Mouse (Mus musculus) liver, postnatal 0 days (tissue): ENCODE measurements at regions not wholly inside any gene's neighbourhood (a gene's known extent, or its start where the extent isn't known, plus 50 kb on each side); places are given as distances from the start of the nearest gene placed in this dataset.

Source experiments
- ATAC-seq: fragments of 200-750 bp; cut with Nextera tagmentation; 2 replicates; pipeline ENCODE4 v1.8.0; 2017; ENCODE audit warnings: mild to moderate bottlenecking, moderate library complexity
- DNase-seq: peaks from one replicate; pipeline ENCODE4 v3.0.0-alpha.2; 2016
- H3K27ac ChIP-seq: fragments of 300-500 bp; sonication (generic); 2 replicates; pipeline ENCODE4 v1.5.1; 2014; ENCODE audit warnings: antibody characterized with exemption, moderate library complexity, mild to moderate bottlenecking, low read depth
- H3K27me3 ChIP-seq: fragments of 300-500 bp; sonication (generic); 2 replicates; pipeline ENCODE4 v1.6.1; 2014; ENCODE audit warnings: low read length, control low read depth, mixed read lengths; ENCODE audit not compliant: insufficient read depth
- H3K36me3 ChIP-seq: fragments of 300-500 bp; sonication (generic); replicated peaks from 2 replicates; pipeline ENCODE4 v1.6.1; 2014; ENCODE audit warnings: mild to moderate bottlenecking, control low read depth, low read length, moderate library complexity, mixed read lengths; ENCODE audit not compliant: insufficient read depth
- H3K4me1 ChIP-seq: fragments of 300-500 bp; sonication (generic); 2 replicates; pipeline ENCODE4 v1.6.1; 2014; ENCODE audit warnings: antibody characterized with exemption, mild to moderate bottlenecking, control low read depth; ENCODE audit not compliant: insufficient read depth
- H3K4me2 ChIP-seq: fragments of 300-500 bp; sonication (generic); 2 replicates; pipeline ENCODE4 v1.6.1; 2014; ENCODE audit warnings: low read depth, mild to moderate bottlenecking, low read length, moderate library complexity, mixed read lengths
- H3K4me3 ChIP-seq: fragments of 300-500 bp; sonication (generic); 2 replicates; pipeline ENCODE4 v1.5.1; 2014; ENCODE audit warnings: low read depth, low read length
- H3K9ac ChIP-seq: fragments of 300-500 bp; sonication (generic); replicated peaks from 2 replicates; pipeline ENCODE4 v1.6.1; 2014; ENCODE audit warnings: mild to moderate bottlenecking, moderate library complexity
- H3K9me3 ChIP-seq: fragments of 300-500 bp; sonication (generic); 2 replicates; pipeline ENCODE4 v1.6.1; 2016; ENCODE audit warnings: mild to moderate bottlenecking, control low read depth, low read length, mixed read lengths
- CTCF ChIP-seq: sonication (generic); IDR thresholded peaks from 2 replicates; pipeline ENCODE4 v1.5.1; 2016; ENCODE audit warnings: antibody characterized with exemption, low read depth
- EP300 ChIP-seq: IDR thresholded peaks from 2 replicates; pipeline ENCODE4 v1.6.1; 2016; ENCODE audit warnings: antibody characterized with exemption, low read depth, mild to moderate bottlenecking
- WGBS: fragments of 180-500 bp; shearing (Covaris S2); extraction: QIAGEN DNeasy Blood & Tissue Kit; methylation state at CpG from one replicate; pipeline ENCODE4 v1.1.7; 2014; ENCODE audit not compliant: insufficient replicate concordance; 5-methylcytosine and 5-hydroxymethylcytosine counted together

- no peak overlapping the region for H3K27ac ChIP-seq
These were observed 223.9 kb downstream of the Pdha2 start for GRCm38 (mm10) chr3:140988247-140988646.

DNA sequence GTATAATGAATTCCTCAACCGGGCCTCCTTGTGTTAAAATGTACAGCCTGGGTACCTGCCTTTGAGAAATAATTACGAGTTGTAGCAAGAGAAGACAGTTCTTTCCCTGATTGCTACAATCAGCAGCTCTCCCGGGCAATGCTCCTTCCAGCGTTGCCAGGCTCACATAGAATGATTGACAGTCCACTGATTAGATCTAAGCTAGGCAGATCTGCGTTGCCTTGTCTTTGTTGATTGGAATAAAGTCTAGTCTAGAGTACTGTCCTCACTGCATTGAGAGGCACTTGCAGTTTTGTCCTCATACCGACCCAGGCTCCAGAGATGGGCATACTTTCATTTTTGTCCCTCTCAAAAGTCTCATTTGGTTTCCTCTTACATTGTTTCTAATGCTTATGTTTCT lies 238.6 kb downstream of the Pdha2 start:
- 39% methylated on average over 6 of the region's 6 CpGs for WGBS
- Histone ChIP-seq H3K9ac (no peak overlapping the region), H3K4me3 (no peak overlapping the region), H3K4me1 (no peaks in the 10 kb centered on the region), H3K9me3 (no peaks in the 10 kb centered on the region), H3K36me3 (no peaks in the 10 kb centered on the region), H3K27me3 (no peaks in the 10 kb centered on the region), H3K4me2 (no peak overlapping the region), H3K27ac (no peak overlapping the region)
- no peak for DNase-seq
- TF ChIP-seq CTCF (no peak), EP300 (no peak)
- ATAC-seq, result no peak

More at GRCm38 (mm10) chr3:140988247-140988646, 223.9 kb downstream of the Pdha2 start:
- ATAC-seq, result no peak
- no peak for TF ChIP-seq EP300
- TF ChIP-seq CTCF, result no peak
- Histone ChIP-seq H3K4me1 (no peaks in the 10 kb centered on the region), H3K27me3 (no peaks in the 10 kb centered on the region), H3K9ac (no peak overlapping the region), H3K9me3 (no peaks in the 10 kb centered on the region), H3K4me2 (no peak overlapping the region), H3K36me3 (no peaks in the 10 kb centered on the region), H3K4me3 (no peak overlapping the region)
- no peak for DNase-seq
- 58% methylated on average over 5 of the region's 5 CpGs for WGBS

DNA sequence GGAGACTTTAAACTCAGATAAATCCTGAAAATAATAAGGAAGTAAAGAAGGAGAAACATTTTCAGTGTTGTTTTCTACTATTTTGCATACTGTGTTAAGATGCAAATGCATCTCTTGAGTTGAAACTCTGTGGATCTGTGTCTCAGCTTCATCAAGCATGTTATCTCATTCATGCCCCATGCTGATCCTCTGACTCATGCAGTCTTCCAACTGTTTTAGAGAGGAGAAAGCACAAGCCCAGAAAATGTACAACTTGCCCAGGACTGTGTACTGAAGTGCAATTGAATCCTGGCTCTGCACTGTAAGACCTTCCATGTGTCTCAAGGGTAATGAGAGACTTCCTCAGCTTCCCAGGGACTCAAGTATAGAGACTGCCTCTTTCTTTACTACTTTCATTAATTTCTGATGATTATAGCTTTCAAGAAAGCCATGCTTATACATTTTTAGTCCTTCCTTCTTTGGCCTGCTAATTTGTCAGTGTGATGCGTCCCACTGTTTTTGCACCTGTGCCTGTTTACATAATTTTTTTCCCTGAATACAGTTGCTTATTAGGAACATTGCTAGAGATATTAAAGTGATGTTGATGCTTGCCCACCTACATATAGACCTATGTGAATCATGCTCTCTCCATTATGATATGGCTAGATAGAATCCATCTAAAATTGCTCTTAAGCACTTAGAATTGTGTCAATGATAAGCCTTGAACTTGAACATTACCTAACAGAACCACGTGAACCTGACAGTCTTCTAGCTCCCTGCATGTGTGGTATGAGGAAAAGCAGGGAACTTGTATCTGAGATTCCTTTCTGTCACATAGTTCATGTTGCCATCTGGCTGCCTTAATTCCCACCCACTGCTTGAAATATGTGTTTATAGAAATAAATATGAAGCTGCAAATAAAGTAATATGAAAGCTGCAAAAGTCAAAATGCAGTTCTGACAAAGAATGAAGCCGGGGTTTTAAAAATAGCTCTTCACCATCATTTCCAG lies 242.0 kb downstream of the Pdha2 start:
- no peak overlapping the region for H3K9ac ChIP-seq
- no peak for TF ChIP-seq EP300
- TF ChIP-seq CTCF, result no peak
- no peak overlapping the region for H3K27ac ChIP-seq
- H3K4me3 ChIP-seq, result no peak overlapping the region
- DNase-seq (no peak), ATAC-seq (no peak)
- no peaks in the 10 kb centered on the region for H3K27me3 ChIP-seq
- WGBS, result 77% methylated on average over 3 of the region's 3 CpGs
- H3K36me3 ChIP-seq, result no peaks in the 10 kb centered on the region
- H3K4me1 ChIP-seq, result no peaks in the 10 kb centered on the region
- H3K9me3 ChIP-seq, result no peaks in the 10 kb centered on the region
- H3K4me2 ChIP-seq, result no peak overlapping the region

- no peaks in the 10 kb centered on the region for H3K9me3 ChIP-seq
- DNase-seq (no peak), ATAC-seq (no peak)
- 60% methylated on average over 3 of the region's 3 CpGs for WGBS
- no peaks in the 10 kb centered on the region for H3K36me3 ChIP-seq
- no peak overlapping the region for H3K27ac ChIP-seq
- H3K4me2 ChIP-seq, result no peak overlapping the region
- no peak for TF ChIP-seq CTCF
- TF ChIP-seq EP300, result no peak
- H3K4me1 ChIP-seq, result no peaks in the 10 kb centered on the region
- H3K9ac ChIP-seq, result no peak overlapping the region
- no peaks in the 10 kb centered on the region for H3K27me3 ChIP-seq
- H3K4me3 ChIP-seq, result no peak overlapping the region
These were observed 243.6 kb downstream of the Pdha2 start for GRCm38 (mm10) chr3:140968556-140968955.

GRCm38 (mm10) chr3:140957666-140958065 lies 254.5 kb downstream of the Pdha2 start:
- no peak overlapping the region for H3K27ac ChIP-seq
- no peaks in the 10 kb centered on the region for H3K9me3 ChIP-seq
- H3K4me2 ChIP-seq, result no peak overlapping the region
- TF ChIP-seq CTCF (no peak), EP300 (no peak)
- H3K9ac ChIP-seq, result no peak overlapping the region
- no peaks in the 10 kb centered on the region for H3K4me1 ChIP-seq
- no peak overlapping the region for H3K4me3 ChIP-seq
- 67% methylated on average over 1 of the region's 1 CpGs for WGBS
- DNase-seq (no peak), ATAC-seq (no peak)
- no peaks in the 10 kb centered on the region for H3K27me3 ChIP-seq
- no peaks in the 10 kb centered on the region for H3K36me3 ChIP-seq

DNA sequence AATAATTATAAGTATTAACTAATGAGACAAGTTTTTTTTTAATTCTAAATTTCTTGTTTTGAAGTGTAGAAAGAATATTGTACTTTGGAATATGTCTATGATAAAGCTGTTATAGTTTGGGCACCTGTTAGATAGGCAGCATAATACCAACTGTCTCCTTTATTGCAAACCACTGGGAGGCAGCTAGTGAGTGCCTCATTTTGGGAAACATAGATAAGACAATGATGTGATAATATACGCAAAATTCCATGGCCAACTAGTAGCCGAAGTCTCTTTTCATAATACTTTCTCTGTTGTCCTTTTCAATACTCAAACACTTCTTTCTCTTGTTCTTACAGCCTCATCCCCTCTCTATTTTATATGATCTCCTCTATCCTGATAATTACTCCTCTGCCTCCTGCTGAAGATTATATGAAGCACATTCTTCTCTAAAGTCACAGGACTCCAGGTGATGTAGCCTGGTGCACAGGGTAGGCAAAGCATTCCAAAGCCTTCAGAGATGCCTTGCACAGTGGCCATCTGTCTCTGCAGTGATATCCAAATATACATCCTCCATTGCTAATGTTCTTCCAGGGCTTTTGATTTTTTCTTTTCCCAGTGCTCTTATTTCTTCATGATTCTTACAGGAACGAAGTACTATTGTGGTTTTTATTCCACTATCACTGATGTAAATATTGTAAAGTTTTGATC lies 259.9 kb downstream of the Pdha2 start:
- Histone ChIP-seq H3K4me3 (no peak overlapping the region), H3K36me3 (no peaks in the 10 kb centered on the region), H3K9ac (no peak overlapping the region), H3K4me1 (no peaks in the 10 kb centered on the region), H3K4me2 (no peak overlapping the region), H3K27me3 (no peaks in the 10 kb centered on the region), H3K9me3 (no peaks in the 10 kb centered on the region), H3K27ac (no peak overlapping the region)
- no peak for ATAC-seq
- no peak for DNase-seq
- TF ChIP-seq EP300, result no peak
- TF ChIP-seq CTCF, result no peak
- 64% methylated on average over 3 of the region's 3 CpGs for WGBS
